Mouse (Mus musculus) gastrocnemius, adult 2 months (tissue): ENCODE data around the gene Ints3. TPM values are rescaled to one million over a fixed set of nuclear protein-coding genes. Genes with fewer than 3 reads are reported as not detected.
A peak's percentile ranks its signal among the peaks of the same experiment; 100 is the strongest.

Source experiments
- DNase-seq: peaks from one replicate; pipeline ENCODE4 v3.0.0; 2022
- H3K27ac ChIP-seq: fragments of 200-600 bp; 2 replicates; pipeline ENCODE4 v1.8.1; 2022; ENCODE audit warnings: mild to moderate bottlenecking
- H3K4me3 ChIP-seq: fragments of 200-600 bp; 2 replicates; pipeline ENCODE4 v1.8.1; 2022; ENCODE audit warnings: mild to moderate bottlenecking, moderate library complexity
- CTCF ChIP-seq: fragments of 200-600 bp; IDR thresholded peaks from 2 replicates; pipeline ENCODE4 v1.8.1; 2022; ENCODE audit warnings: antibody characterized with exemption, mild to moderate bottlenecking, moderate library complexity
- intact Hi-C: fragments of 180-260 bp; cut with DNase I; formaldehyde crosslinking; loops from one replicate; pipeline ENCODE4 v1.15.1; 2025
- long read RNA-seq, 2 experiments: library from polyadenylated mRNA; stranded (forward); transcript quantifications; one replicate each; pipeline ENCODE4 v2.0.0; 2021
- total RNA-seq, 2 experiments: library from RNA; stranded (reverse); gene quantifications; 2 replicates each; pipeline ENCODE4 v1.2.3; 2021

Gene Ints3
- 10 to 100 TPM; 14.0 to 17.2 TPM for total RNA-seq
- long read RNA-seq, experiment 1, full-length matches to known transcripts: 6 of 22 reads
- long read RNA-seq, experiment 1, partial matches to known transcripts: 1 of 22 reads
- long read RNA-seq, experiment 1, other reads (novel, unspliced or antisense): 15 of 22 reads
- long read RNA-seq, experiment 2, full-length matches to known transcripts: 9 of 40 reads
- long read RNA-seq, experiment 2, partial matches to known transcripts: 3 of 40 reads
- long read RNA-seq, experiment 2, other reads (novel, unspliced or antisense): 28 of 40 reads

GRCm38 (mm10) chr3:90433381-90434020 lies at the start of gene Ints3:
Gene Ints3, minus strand, starts transcription at chr3:90433622.
- H3K27ac ChIP-seq: peak within 1 kb of the TSS; percentile 98
- no peak for TF ChIP-seq CTCF
- H3K4me3 ChIP-seq: peak within 1 kb of the TSS; percentile 96
- DNase-seq: peak; percentile 100
- intact Hi-C loops: loop anchor here (5.0 kb wide), 1 partner anchor 34 kb away; the partner anchor contains the start of gene Npr1

GRCm38 (mm10) chr3:90475831-90476611 lies 42.6 kb upstream of the Ints3 start, which contains the start of gene Ilf2:
Gene Ilf2, plus strand, starts transcription at chr3:90476126.
- Histone ChIP-seq H3K4me3 (peak within 1 kb of the TSS; percentile 83), H3K27ac (peak within 1 kb of the TSS; percentile 89)
- intact Hi-C loops: loop anchor here (10.0 kb wide), 1 partner anchor 261 kb away; the partner anchor contains the start of genes Rab13 and Rps27
- peak; percentile 49 for TF ChIP-seq CTCF
- DNase-seq: peak; percentile 96

GRCm38 (mm10) chr3:90475151-90475830 lies 41.9 kb upstream of the Ints3 start:
- Histone ChIP-seq H3K27ac (peak overlapping the region; percentile 24; the same call in 1 of the 2 replicates), H3K4me3 (peak overlapping the region; percentile 71)
- no peak for TF ChIP-seq CTCF
- no peak for DNase-seq
- intact Hi-C loops: loop anchor here (10.0 kb wide), 1 partner anchor 260 kb away; the partner anchor contains the start of genes Rab13 and Rps27

- peak; percentile 47 for DNase-seq
- H3K4me3 ChIP-seq: no peak overlapping the region
- intact Hi-C loops: loop anchor here (10.0 kb wide), 1 partner anchor 257 kb away; the partner anchor contains the start of genes Rab13 and Rps27
- H3K27ac ChIP-seq: no peak overlapping the region
- peak; percentile 68 for TF ChIP-seq CTCF
Observed at GRCm38 (mm10) chr3:90472213-90472612, 38.8 kb upstream of the Ints3 start.

DNA sequence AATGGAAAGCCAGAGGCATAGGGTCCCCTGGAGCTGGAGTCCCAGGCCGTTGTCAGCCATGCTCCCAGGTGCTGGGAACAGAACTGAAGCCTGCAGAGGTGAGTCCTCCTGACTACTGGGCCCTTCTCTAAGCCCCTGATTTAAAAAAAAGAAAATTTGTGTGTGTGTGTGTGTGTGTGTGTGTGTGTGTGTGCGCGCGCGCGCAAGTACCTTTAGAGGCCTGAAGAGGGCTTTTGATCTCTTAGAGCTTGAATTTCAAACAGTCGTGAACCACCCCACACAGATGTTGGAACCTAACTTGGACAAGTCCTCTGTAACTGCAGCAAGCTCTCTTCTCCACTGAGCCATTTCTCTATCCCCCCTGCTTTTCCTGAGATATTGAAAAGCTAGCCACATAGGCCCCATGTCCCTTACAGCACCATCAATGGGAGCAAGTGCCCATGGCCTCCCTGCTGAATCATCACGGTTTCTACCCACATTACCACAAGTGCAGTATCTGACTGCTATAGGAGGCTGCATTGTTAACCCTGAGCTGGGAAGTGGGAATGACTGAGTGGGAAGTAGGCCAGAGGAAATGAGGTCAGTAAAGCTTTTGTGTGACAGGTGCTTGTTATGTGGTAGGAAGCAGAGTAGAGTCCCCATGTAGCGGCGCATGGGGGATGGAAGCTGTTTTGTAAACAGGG lies 34.3 kb upstream of the Ints3 start:
- TF ChIP-seq CTCF: no peak
- intact Hi-C loops: loop anchor here (5.0 kb wide), 1 partner anchor 35 kb away; the partner anchor contains the start of gene Ints3
- H3K27ac ChIP-seq: no peak overlapping the region
- no peak for DNase-seq
- no peak overlapping the region for H3K4me3 ChIP-seq

GRCm38 (mm10) chr3:90466311-90466766 lies 32.9 kb upstream of the Ints3 start:
- intact Hi-C loops: loop anchor here (1.0 to 5.0 kb wide), 2 partner anchors 34 to 54 kb away; partner anchors contain the start of gene Ints3
- Histone ChIP-seq H3K4me3 (peak overlapping the region; percentile 88), H3K27ac (peak overlapping the region; percentile 88)
- DNase-seq: peak; percentile 66
- TF ChIP-seq CTCF: peak; percentile 87

- peak; percentile 73 for DNase-seq
- intact Hi-C loops: loop anchor here (1.0 to 5.0 kb wide), 2 partner anchors 33 to 53 kb away; partner anchors contain the start of gene Ints3
- no peak for TF ChIP-seq CTCF
- Histone ChIP-seq H3K27ac (peak within 1 kb of the TSS; percentile 88), H3K4me3 (peak within 1 kb of the TSS; percentile 88)
Observed at GRCm38 (mm10) chr3:90465686-90466310, 32.4 kb upstream of the Ints3 start, which contains the start of gene Npr1. Gene Npr1, minus strand, starts transcription at chr3:90465866.

- TF ChIP-seq CTCF: no peak
- Histone ChIP-seq H3K4me3 (peak overlapping the region; percentile 88), H3K27ac (peak overlapping the region; percentile 88)
- peak; percentile 52 for DNase-seq
- intact Hi-C loops: loop anchor here (5.0 kb wide), 1 partner anchor 33 kb away; the partner anchor contains the start of gene Ints3
Observed at GRCm38 (mm10) chr3:90465081-90465685, 31.8 kb upstream of the Ints3 start.

GRCm38 (mm10) chr3:90464552-90465080 lies 31.2 kb upstream of the Ints3 start:
- DNase-seq: no peak
- peak overlapping the region; percentile 88 for H3K27ac ChIP-seq
- no peak for TF ChIP-seq CTCF
- intact Hi-C loops: loop anchor here (5.0 kb wide), 1 partner anchor 32 kb away; the partner anchor contains the start of gene Ints3
- peak overlapping the region; percentile 88 for H3K4me3 ChIP-seq

GRCm38 (mm10) chr3:90462579-90462978 lies 29.2 kb upstream of the Ints3 start:
- TF ChIP-seq CTCF: no peak
- Histone ChIP-seq H3K4me3 (peak overlapping the region; percentile 88), H3K27ac (peak overlapping the region; percentile 38; the same call in 1 of the 2 replicates)
- intact Hi-C loops: no loop called here
- DNase-seq: no peak
